Mouse (Mus musculus) CD4-positive, CD25-positive, alpha-beta regulatory T cell, adult 2 months (primary cell): ENCODE measurements around the gene Efcc1.
"Not testable (repeated sequence)": the region's sequence is repeated elsewhere in the genome, so short reads cannot be mapped to it uniquely, and the experiment has no call there.

Source experiments
- DNase-seq: peaks from one replicate; pipeline ENCODE4 v3.0.0-alpha.2; 2012; ENCODE audit warnings: low read depth, low spot score

Efcc1 gene

DNA sequence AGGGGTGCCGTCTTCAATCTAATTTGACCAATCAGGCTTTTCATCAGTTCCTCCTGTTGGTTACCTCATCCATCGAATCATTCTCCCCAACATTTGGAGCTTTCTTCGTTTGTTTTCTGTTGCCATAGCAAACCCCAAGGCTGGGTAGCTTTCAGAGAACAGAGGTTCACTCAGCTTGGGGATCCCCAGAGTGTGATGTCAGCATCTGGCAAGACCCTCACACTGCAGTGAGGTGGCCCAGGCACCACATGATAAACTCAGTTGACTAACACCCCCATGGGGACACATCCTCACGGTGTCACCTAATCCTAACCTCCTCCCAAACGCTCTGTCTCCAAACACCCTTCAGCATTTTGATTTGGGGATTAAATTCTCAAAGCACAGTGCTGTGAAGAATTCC is 12.6 kb downstream of the Efcc1 start:
- DNase-seq: no peak

DNA sequence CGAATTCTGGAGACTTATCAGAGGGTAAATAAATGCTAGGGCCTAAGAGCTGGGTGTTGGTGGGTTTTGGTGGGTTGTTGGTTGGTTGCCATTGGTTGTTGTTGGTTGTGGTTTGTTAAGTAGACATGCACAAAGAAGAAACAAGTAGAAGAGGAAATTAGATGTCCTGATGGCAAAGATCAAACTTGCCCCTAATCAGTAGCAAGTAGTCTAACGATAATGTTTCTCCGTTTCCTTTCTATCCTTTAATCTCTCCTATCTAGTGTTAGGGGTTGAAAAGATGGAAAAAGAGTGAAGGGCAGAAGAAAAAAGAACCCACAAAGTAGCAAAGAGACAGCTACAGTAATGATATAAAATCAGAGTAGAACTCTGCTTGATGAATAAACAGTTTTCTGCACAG is 14.0 kb downstream of the Efcc1 start:
- DNase-seq: no peak

GRCm38 (mm10) chr6:87745301-87745700 is 14.6 kb downstream of the Efcc1 start:
- DNase-seq: no peak

DNA sequence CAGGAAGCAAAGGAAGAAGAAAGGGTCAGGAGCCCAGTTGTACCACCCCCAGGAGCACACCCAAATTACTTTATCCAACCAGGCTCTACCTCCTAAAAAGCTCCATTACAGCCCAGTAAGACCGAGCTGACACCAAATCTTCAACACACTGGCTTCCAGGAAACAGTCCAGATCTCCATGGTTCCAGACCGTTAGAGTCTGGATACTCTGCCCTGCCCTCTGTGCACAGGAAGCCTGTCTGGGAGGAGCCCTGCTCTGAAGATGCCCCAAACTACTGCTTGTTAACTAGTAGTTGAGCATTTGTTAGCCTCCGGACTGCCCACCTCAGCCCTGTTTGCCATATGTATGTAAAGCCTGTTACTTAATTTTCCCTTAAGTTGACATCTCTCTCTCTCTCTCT is 15.4 kb downstream of the Efcc1 start:
- no peak for DNase-seq

- DNase-seq: no peak
Measured at GRCm38 (mm10) chr6:87746849-87747248, 16.2 kb downstream of the Efcc1 start.

- no peak for DNase-seq
Measured at GRCm38 (mm10) chr6:87748078-87748477, 17.4 kb downstream of the Efcc1 start.

GRCm38 (mm10) chr6:87748531-87748930 is 17.9 kb downstream of the Efcc1 start:
- DNase-seq: no peak

GRCm38 (mm10) chr6:87750184-87750910 is 19.7 kb downstream of the Efcc1 start:
- DNase-seq: no peak

GRCm38 (mm10) chr6:87751574-87751973 is 20.9 kb downstream of the Efcc1 start:
- no peak for DNase-seq

GRCm38 (mm10) chr6:87755196-87755595 is 24.5 kb downstream of the Efcc1 start:
- DNase-seq: no peak

- no peak for DNase-seq
Measured at GRCm38 (mm10) chr6:87756896-87757295, 26.2 kb downstream of the Efcc1 start.

DNA sequence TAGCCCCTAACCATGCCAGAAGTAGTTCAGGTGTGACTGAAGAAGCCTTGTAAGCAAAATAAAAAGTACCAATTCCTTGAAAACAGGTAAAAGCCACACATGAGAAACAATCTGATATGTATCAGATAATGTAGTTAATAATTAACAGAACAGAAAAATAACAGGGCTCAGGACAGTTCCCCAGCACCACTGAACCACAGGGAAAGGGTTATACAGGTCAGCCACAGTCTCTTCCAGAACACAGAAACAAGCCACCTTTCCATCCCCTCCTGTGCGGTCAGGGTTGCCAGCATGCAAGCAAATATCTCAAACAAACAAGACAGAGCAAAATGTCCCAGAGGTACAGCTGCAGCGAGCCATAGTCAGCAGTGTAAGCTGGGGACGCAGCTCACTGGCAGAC is 28.7 kb downstream of the Efcc1 start:
- DNase-seq: no peak

- DNase-seq: no peak
Measured at GRCm38 (mm10) chr6:87759850-87760249, 29.2 kb downstream of the Efcc1 start.

DNA sequence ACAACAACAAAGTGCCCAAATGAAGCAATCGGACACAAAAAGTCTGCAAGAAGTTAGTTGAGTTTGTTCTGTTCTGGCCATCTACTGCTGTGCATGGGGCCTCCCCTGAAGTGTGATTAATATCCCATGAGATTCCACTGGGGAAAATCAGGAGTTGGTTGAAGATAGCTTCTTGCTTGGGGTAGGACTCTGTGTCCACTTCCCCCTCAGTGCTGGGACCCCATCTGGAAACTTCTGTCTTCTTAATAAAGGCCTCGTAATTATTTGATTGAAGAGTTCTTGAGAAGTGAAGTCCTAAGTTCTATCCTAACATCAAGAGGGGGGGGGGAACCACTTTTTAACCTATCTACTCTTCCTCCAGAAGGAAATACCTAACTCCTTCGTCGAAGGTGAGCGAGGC is 31.5 kb downstream of the Efcc1 start:
- DNase-seq: no peak

DNA sequence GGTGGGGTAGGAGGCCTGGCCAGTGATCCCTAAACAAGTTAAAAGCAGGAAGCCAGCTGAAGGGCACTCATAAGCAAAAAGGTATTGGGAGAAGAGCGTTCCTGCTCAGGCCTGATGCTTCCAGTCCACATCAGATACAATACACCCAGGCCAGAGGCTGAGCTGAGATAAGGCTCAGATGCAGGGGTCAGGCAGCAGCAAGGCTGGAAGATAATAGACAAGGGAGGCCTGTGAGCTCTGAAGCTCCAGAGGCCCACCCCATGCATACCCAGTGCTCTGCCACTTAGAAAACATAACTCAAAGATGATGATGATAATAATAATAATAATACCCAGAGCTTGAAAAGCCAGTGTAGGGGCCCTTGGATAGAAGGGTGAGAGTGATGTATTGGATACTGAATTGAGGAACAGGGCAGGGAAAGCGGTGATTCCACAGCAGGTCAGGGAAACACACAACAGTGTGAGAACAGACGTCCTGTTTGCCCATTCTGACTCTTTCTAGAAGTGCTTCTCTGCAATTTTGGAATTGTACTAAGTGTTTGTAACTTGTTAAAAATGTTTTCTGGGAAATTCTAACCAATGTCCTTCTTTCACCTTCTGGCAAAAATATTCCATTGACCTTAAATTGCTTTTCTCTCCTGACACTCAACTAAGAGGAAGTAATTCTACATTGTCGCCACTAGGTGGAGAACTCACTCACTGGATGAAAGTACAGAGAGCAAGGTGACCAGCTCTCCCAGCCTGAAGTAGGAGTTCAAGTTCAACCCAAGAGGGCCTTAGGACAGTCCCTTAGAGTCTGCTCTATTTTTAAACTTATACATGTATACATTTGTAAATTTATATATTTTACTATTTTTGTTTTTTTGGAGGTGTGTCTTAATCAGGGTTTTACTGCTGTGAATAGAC is 33.0 kb downstream of the Efcc1 start:
- DNase-seq: peak; percentile 69

DNA sequence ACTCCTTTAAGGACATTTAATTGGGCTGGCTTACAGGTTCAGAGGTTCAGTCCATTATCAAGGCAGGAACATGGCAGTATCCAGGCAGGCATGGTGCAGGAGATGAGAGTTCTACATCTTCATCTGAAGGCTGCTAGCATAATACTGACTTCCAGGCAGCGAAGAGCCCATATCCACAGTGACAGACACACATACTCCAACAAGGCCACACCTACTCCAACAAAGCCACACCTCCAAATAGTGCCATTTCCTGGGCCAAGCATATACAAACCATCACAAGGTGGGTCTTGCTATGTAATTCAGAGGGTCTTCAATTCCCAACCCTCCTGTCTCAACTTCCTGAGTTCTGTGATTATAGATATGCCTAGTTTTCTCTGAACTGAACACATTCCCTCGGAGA is 33.6 kb downstream of the Efcc1 start:
- not testable (repeated sequence) for DNase-seq

DNA sequence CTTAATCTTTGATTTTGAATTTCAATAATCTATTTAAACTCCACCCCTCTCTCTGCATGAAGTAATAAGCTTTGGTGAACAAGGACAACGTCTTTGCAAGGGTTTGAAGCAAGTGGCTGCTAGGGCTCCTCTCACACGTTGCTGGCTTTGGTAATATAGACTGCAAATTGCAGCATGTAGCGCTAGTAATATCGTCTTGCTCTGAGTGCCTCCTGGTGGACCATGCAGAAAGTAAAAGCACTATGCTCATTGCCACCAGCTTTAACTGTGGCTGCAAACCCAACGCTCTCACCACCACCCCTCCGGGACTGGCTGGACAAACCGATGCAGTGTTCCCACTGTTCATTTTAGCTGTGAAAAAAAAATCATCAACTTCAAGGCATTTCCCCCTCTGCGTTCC is 40.0 kb downstream of the Efcc1 start:
- DNase-seq: peak; percentile 33

- DNase-seq: no peak
Measured at GRCm38 (mm10) chr6:87774466-87774865, 43.8 kb downstream of the Efcc1 start.

DNA sequence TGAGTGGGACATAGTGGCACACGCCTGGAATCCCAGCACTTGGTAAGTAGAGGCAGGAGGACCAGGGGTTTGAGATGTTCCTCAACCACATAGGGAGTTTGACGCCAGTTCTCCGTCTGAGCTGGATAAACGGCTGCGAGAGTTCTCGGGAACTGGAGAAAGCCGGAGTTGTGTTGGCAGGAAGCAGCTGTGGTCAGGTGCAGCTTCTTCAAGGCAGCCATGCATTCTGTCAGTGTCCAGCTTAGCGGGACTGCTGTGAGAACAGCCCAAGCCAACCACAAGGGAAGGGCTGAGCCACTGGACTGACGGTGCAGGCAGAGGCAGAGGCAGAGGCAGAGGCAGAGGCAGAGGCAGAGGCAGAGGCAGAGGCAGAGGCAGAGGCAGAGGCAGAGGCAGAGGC is 44.2 kb downstream of the Efcc1 start:
- DNase-seq: no peak

GRCm38 (mm10) chr6:87775588-87776245 is 45.0 kb downstream of the Efcc1 start:
- DNase-seq: no peak

DNA sequence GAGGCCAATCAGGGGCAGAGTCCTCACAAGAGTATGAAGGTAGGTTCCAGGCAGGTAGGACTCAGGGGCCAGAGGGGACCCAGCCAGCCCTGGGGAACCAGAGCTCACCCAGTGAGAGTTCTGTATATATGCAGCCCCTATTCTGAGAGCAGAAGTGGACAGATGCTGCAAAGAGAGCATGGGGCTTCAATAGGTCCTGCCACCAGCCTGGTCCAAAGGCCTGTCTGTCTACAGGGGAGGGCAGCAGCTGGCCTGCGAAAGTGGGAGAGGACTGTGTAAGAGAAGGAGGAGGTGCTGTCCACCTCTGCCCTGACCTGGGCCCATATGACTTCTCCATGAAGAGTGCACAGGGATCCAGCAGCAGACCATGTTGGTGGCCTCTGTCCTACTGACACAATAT is 46.0 kb downstream of the Efcc1 start:
- no peak for DNase-seq

DNA sequence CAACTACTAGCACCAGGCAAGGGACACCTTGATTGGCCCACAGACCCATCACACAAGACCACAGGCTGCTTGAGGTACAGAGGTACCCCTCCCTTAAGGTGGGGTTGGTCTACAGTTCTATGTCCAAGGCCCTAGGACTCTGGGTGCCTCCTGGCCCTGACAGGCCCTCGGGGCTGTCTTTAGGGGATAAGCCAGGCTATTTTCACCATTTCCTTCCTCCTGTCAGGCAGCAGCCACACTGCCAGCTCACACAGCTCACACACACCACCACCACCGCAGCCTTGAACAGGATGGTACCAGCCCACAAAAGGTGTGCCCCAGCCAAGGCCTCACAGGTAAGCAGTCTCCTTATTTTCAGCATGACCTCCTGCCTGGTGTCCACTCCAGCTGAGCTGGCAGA is 47.2 kb downstream of the Efcc1 start, which contains the start of gene Gp9:
Gene Gp9, plus strand, starts transcription at position 231 of the 400 bp plus-strand sequence.
- no peak for DNase-seq
